Mouse (Mus musculus): ENCODE results near the gene Ppfibp2.
A peak's percentile ranks its signal among the peaks of the same experiment; 100 is the strongest.

Ppfibp2 gene

GRCm38 (mm10) chr7:107618028-107618992, 23.3 kb downstream of the Ppfibp2 start:
- DNase-seq, result no peak

- DNase-seq, result no peak
Measured at GRCm38 (mm10) chr7:107619225-107619624, 24.2 kb downstream of the Ppfibp2 start.

GRCm38 (mm10) chr7:107620137-107620536, 25.1 kb downstream of the Ppfibp2 start:
- no peak for DNase-seq

GRCm38 (mm10) chr7:107624432-107624831, 29.4 kb downstream of the Ppfibp2 start:
- DNase-seq, result no peak

- no peak for DNase-seq
Measured at GRCm38 (mm10) chr7:107625061-107625460, 30.1 kb downstream of the Ppfibp2 start, which contains the start of gene 5330417H12Rik. TSS of gene 5330417H12Rik (minus strand) at chr7:107625161.

GRCm38 (mm10) chr7:107625781-107626180, 30.8 kb downstream of the Ppfibp2 start:
- DNase-seq, result no peak

GRCm38 (mm10) chr7:107628383-107628782, 33.4 kb downstream of the Ppfibp2 start:
- no peak for DNase-seq

- DNase-seq, result no peak
Measured at GRCm38 (mm10) chr7:107633201-107633600, 38.2 kb downstream of the Ppfibp2 start.

- no peak for DNase-seq
Measured at GRCm38 (mm10) chr7:107637398-107637797, 42.4 kb downstream of the Ppfibp2 start.

- DNase-seq, result no peak
Measured at GRCm38 (mm10) chr7:107638026-107638425, 43.0 kb downstream of the Ppfibp2 start.

- no peak for DNase-seq
Measured at GRCm38 (mm10) chr7:107642586-107643275, 47.7 kb downstream of the Ppfibp2 start.

GRCm38 (mm10) chr7:107644987-107645386, 50.0 kb downstream of the Ppfibp2 start:
- no peak for DNase-seq

- no peak for DNase-seq
Measured at GRCm38 (mm10) chr7:107648937-107649688, 54.1 kb downstream of the Ppfibp2 start.

- no peak for DNase-seq
Measured at GRCm38 (mm10) chr7:107649990-107650389, 55.0 kb downstream of the Ppfibp2 start.

GRCm38 (mm10) chr7:107651821-107652220, 56.8 kb downstream of the Ppfibp2 start:
- no peak for DNase-seq

GRCm38 (mm10) chr7:107656451-107656850, 61.4 kb downstream of the Ppfibp2 start:
- DNase-seq, result no peak

- DNase-seq, result no peak
Measured at GRCm38 (mm10) chr7:107659186-107659918, 64.3 kb downstream of the Ppfibp2 start.

- peak; percentile 81 for DNase-seq
Measured at GRCm38 (mm10) chr7:107661189-107661842, 66.3 kb downstream of the Ppfibp2 start.

GRCm38 (mm10) chr7:107661843-107662281, 66.9 kb downstream of the Ppfibp2 start:
- no peak for DNase-seq

GRCm38 (mm10) chr7:107663621-107664020, 68.6 kb downstream of the Ppfibp2 start:
- DNase-seq, result no peak
